Mouse (Mus musculus): ENCODE data around the gene Sec11a. TPM values are rescaled to one million over a fixed set of nuclear protein-coding genes. Genes with fewer than 3 reads are reported as not detected.
"Not testable (repeated sequence)": the region's sequence is repeated elsewhere in the genome, so short reads cannot be mapped to it uniquely, and the experiment has no call there.

The Sec11a gene
- polyA plus RNA-seq, 1 experiment, result 52.7 TPM

DNA sequence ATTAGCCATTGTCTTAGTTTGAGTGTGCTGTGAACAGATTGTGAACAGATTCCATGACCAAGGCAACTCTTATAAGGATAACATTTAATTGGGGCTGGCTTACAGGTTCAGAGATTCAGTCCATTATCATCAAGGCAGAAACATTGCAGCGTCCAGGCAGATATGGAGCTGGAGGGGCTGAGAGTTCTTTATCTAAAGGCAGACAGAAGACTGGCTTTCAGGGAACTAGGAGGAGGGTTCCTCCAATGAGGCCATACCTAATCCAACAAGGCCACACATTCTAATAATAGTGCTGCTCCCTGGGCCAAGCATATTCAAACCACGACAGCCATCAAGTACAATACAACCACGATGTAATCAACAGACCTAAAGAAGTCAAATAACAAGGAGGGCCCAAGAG lies 11.4 kb upstream of the Sec11a start:
- WGBS, result 74% methylated on average over 3 of the region's 3 CpGs
- no peak overlapping the region for H3K4me3 ChIP-seq (replicated peaks; ENCODE audit: extremely low read depth, low read depth, low read length)
- no peaks in the 10 kb centered on the region for H3K4me1 ChIP-seq (ENCODE audit: control insufficient read depth, insufficient read depth, low read length)
- TF ChIP-seq POLR2A (IDR thresholded peaks at IDR 0.05; ENCODE audit: borderline replicate concordance, extremely low read depth, low read depth, low read length), result no peak
- no peak for TF ChIP-seq CTCF (IDR thresholded peaks at IDR 0.05; ENCODE audit: insufficient read depth, low read length)
- DNase-seq, result no peak

- DNase-seq, result no peak
- Histone ChIP-seq H3K4me3 (replicated peaks; ENCODE audit: extremely low read depth, low read depth, low read length) (no peak overlapping the region), H3K4me1 (ENCODE audit: control insufficient read depth, insufficient read depth, low read length) (no peaks in the 10 kb centered on the region)
- 76% methylated on average over 2 of the region's 2 CpGs for WGBS
- no peak for TF ChIP-seq POLR2A (IDR thresholded peaks at IDR 0.05; ENCODE audit: borderline replicate concordance, extremely low read depth, low read depth, low read length)
- TF ChIP-seq CTCF (IDR thresholded peaks at IDR 0.05; ENCODE audit: insufficient read depth, low read length), result no peak
Measured at GRCm38 (mm10) chr7:80956891-80957290, 9.3 kb upstream of the Sec11a start.

DNA sequence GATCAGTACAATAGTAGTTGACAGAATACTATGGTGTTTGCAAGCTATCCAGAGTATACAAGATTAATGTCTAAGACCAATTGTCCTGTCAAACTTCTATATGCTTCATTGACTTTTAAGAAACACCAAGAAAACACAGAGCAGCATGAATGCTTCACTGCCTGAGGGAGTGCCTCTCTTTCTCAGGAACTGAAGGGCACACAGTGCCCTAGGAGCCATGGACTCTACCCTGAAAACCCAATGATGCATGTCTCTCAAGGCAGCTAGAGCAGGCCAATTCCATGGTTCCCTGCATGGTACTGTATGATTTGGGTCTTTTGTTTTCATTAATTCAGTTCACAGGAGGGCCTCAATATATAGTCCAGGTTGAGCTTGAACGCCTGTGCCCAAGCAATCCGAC lies 6.7 kb upstream of the Sec11a start:
- no peak for DNase-seq
- Histone ChIP-seq H3K4me1 (ENCODE audit: control insufficient read depth, insufficient read depth, low read length) (no peaks in the 10 kb centered on the region), H3K4me3 (replicated peaks; ENCODE audit: extremely low read depth, low read depth, low read length) (no peak overlapping the region)
- WGBS, result 80% methylated on average over 2 of the region's 2 CpGs
- no peak for TF ChIP-seq CTCF (IDR thresholded peaks at IDR 0.05; ENCODE audit: insufficient read depth, low read length)
- no peak for TF ChIP-seq POLR2A (IDR thresholded peaks at IDR 0.05; ENCODE audit: borderline replicate concordance, extremely low read depth, low read depth, low read length)

- H3K4me1 ChIP-seq (ENCODE audit: control insufficient read depth, insufficient read depth, low read length), result no peaks in the 10 kb centered on the region
- TF ChIP-seq POLR2A (IDR thresholded peaks at IDR 0.05; ENCODE audit: borderline replicate concordance, extremely low read depth, low read depth, low read length), result no peak
- TF ChIP-seq CTCF (IDR thresholded peaks at IDR 0.05; ENCODE audit: insufficient read depth, low read length), result no peak
- 64% methylated on average over 3 of the region's 3 CpGs for WGBS
Measured at GRCm38 (mm10) chr7:80952140-80952539, 4.6 kb upstream of the Sec11a start.

GRCm38 (mm10) chr7:80951461-80951860 lies 3.9 kb upstream of the Sec11a start:
- WGBS, result 83% methylated on average over 4 of the region's 4 CpGs
- no peak overlapping the region for H3K4me3 ChIP-seq (replicated peaks; ENCODE audit: extremely low read depth, low read depth, low read length)
- no peak for DNase-seq

More at GRCm38 (mm10) chr7:80952140-80952539, 4.6 kb upstream of the Sec11a start:
- DNase-seq, result no peak
- no peak overlapping the region for H3K4me3 ChIP-seq (replicated peaks; ENCODE audit: extremely low read depth, low read depth, low read length)

DNA sequence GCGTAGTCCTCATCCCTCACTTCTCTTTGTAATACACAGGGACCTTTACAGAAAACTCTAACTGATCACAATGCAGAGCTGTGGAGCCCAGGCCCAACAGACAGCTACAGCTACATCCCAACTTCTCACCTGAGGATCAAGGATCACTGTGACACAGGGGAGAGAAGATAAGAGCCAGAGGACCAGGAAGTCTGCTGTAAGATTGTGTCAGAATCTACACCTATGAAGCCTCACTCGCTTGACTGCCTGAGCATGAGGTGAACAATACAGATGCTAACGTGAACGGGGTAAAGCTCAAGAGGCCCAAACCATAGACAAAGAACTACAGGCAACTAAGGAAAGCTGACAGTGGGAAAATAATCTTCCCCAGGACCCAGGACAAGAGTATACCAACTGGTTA lies 7.8 kb downstream of the Sec11a start:
- DNase-seq, result no peak
- TF ChIP-seq POLR2A (IDR thresholded peaks at IDR 0.05; ENCODE audit: borderline replicate concordance, extremely low read depth, low read depth, low read length), result no peak
- no peak for TF ChIP-seq CTCF (IDR thresholded peaks at IDR 0.05; ENCODE audit: insufficient read depth, low read length)
- WGBS, result 79% methylated on average over 4 of the region's 4 CpGs
- Histone ChIP-seq H3K4me1 (ENCODE audit: control insufficient read depth, insufficient read depth, low read length) (no peaks in the 10 kb centered on the region), H3K4me3 (replicated peaks; ENCODE audit: extremely low read depth, low read depth, low read length) (no peak overlapping the region)

More at GRCm38 (mm10) chr7:80951461-80951860, 3.9 kb upstream of the Sec11a start:
- TF ChIP-seq POLR2A (IDR thresholded peaks at IDR 0.05; ENCODE audit: borderline replicate concordance, extremely low read depth, low read depth, low read length) (no peak), CTCF (IDR thresholded peaks at IDR 0.05; ENCODE audit: insufficient read depth, low read length) (no peak)
- H3K4me1 ChIP-seq (ENCODE audit: control insufficient read depth, insufficient read depth, low read length), result peaks cover 4% of the 10 kb centered on the region; the same call in 1 of the 2 replicates

- DNase-seq; H3K4me3 ChIP-seq (replicated peaks; ENCODE audit: extremely low read depth, low read depth, low read length); H3K4me1 ChIP-seq (ENCODE audit: control insufficient read depth, insufficient read depth, low read length): not testable (repeated sequence)
Measured at GRCm38 (mm10) chr7:80937304-80937666, 10.3 kb downstream of the Sec11a start.

GRCm38 (mm10) chr7:80936617-80937303 lies 10.8 kb downstream of the Sec11a start:
- 24% methylated on average over 7 of the region's 7 CpGs for WGBS
- H3K4me1 ChIP-seq (ENCODE audit: control insufficient read depth, insufficient read depth, low read length); DNase-seq; H3K4me3 ChIP-seq (replicated peaks; ENCODE audit: extremely low read depth, low read depth, low read length): not testable (repeated sequence)

- 95% methylated on average over 1 of the region's 1 CpGs for WGBS
Measured at GRCm38 (mm10) chr7:80935834-80936233, 11.7 kb downstream of the Sec11a start.

DNA sequence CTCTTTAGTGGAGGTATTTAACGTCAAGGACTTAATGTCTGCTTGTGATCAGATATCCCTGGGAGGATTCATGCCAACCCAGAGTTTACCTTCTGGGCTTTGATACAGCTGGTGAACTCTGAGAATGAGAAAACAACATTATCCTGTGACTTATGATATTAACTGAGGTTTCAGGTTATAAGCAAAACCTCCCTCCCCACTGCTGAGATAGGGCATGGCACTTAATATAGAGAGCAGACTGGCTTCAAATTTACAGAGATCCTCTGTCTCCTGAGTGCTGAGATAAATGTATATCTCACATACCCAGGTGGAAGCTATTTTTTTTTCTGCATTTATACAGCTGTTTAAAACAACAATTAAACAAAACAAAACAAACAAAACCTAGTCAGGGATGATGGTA lies 14.8 kb downstream of the Sec11a start:
- no peak overlapping the region for H3K4me3 ChIP-seq (replicated peaks; ENCODE audit: extremely low read depth, low read depth, low read length)
- 89% methylated on average over 1 of the region's 1 CpGs for WGBS
- DNase-seq, result no peak
- TF ChIP-seq CTCF (IDR thresholded peaks at IDR 0.05; ENCODE audit: insufficient read depth, low read length) (no peak), POLR2A (IDR thresholded peaks at IDR 0.05; ENCODE audit: borderline replicate concordance, extremely low read depth, low read depth, low read length) (no peak)
- H3K4me1 ChIP-seq (ENCODE audit: control insufficient read depth, insufficient read depth, low read length), result no peaks in the 10 kb centered on the region

More at GRCm38 (mm10) chr7:80935834-80936233, 11.7 kb downstream of the Sec11a start:
- H3K4me1 ChIP-seq (ENCODE audit: control insufficient read depth, insufficient read depth, low read length), result no peaks in the 10 kb centered on the region
- no peak for DNase-seq
- no peak overlapping the region for H3K4me3 ChIP-seq (replicated peaks; ENCODE audit: extremely low read depth, low read depth, low read length)
- TF ChIP-seq CTCF (IDR thresholded peaks at IDR 0.05; ENCODE audit: insufficient read depth, low read length) (no peak), POLR2A (IDR thresholded peaks at IDR 0.05; ENCODE audit: borderline replicate concordance, extremely low read depth, low read depth, low read length) (no peak)

Measured in lung, adult 2 months (tissue).